Mouse (Mus musculus) stomach, postnatal 0 days (tissue): ENCODE results near the gene Smarcc2.

ENCODE experiments used
- CTCF ChIP-seq: IDR thresholded peaks from 2 replicates; pipeline ENCODE4 v1.5.1; 2016; ENCODE audit warnings: antibody characterized with exemption, low read depth, mild to moderate bottlenecking, moderate library complexity
- EP300 ChIP-seq: optimal IDR thresholded peaks from 2 replicates; pipeline ENCODE3; 2016; ENCODE audit warnings: antibody characterized with exemption

DNA sequence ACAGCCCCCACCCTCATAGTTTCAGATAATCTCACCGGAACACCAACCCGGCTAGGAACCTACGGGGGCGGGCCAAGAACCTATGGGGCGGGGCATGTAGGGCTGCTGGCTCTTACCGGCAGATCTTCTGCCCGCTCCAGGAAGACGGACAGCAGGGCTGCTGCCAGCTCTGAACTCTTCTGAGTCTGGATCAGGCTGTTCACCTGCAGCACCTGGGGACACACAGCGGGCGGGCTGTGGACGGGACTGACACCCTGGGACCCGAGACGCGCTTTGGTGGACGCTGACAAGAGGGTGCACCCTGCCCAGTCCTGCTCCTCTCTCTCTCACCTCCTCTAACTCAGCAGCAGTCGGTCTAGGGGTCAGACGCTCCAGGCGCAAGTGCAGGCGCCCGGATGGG is 57.0 kb downstream of the Smarcc2 start:
- TF ChIP-seq EP300, result no peak
- TF ChIP-seq CTCF, result no peak
